Mouse (Mus musculus) olfactory bulb, adult 2 months (tissue): ENCODE data around the gene H2al1j. TPM values are rescaled to one million over a fixed set of nuclear protein-coding genes. Genes with fewer than 3 reads are reported as not detected.
"Not testable (repeated sequence)": the region's sequence is repeated elsewhere in the genome, so short reads cannot be mapped to it uniquely, and the experiment has no call there.

Experiments
- H3K27ac ChIP-seq: fragments of 200-500 bp; 2 replicates; pipeline ENCODE4 v1.5.1; 2012; ENCODE audit warnings: low read depth, low read length; ENCODE audit not compliant: insufficient read depth
- H3K4me1 ChIP-seq: fragments of 200-500 bp; 2 replicates; pipeline ENCODE4 v1.6.1; 2012; ENCODE audit warnings: low read length; ENCODE audit not compliant: control insufficient read depth, insufficient read depth
- H3K4me3 ChIP-seq: fragments of 200-500 bp; 2 replicates; pipeline ENCODE4 v1.5.1; 2012; ENCODE audit warnings: mild to moderate bottlenecking, low read depth, low read length, moderate library complexity; ENCODE audit not compliant: insufficient read depth
- CTCF ChIP-seq: fragments of 200-500 bp; IDR thresholded peaks from 2 replicates; pipeline ENCODE4 v1.5.1; 2012; ENCODE audit warnings: low read depth, mild to moderate bottlenecking, low read length, moderate library complexity; ENCODE audit not compliant: insufficient read depth
- POLR2A ChIP-seq: fragments of 200-500 bp; IDR thresholded peaks from 2 replicates; pipeline ENCODE4 v1.6.1; 2012; ENCODE audit warnings: mild to moderate bottlenecking, low read depth, low read length, moderate library complexity; ENCODE audit not compliant: insufficient read depth
- WGBS: fragments of 180-500 bp; shearing (Covaris S2); methylation state at CpG from one replicate; pipeline ENCODE4 v1.1.7; 2018; 5-methylcytosine and 5-hydroxymethylcytosine counted together
- polyA plus RNA-seq: library from polyadenylated mRNA; stranded (reverse); fragments of >200 nt; gene quantifications from 2 replicates; pipeline ENCODE4 v1.2.4, GENCODE M21; 2012; ENCODE audit warnings: low replicate concordance; ENCODE audit not compliant: missing spikeins, insufficient read depth, insufficient read length

Gene H2al1j
- not detected in 2 replicates for polyA plus RNA-seq

- not testable (repeated sequence) for H3K4me1 ChIP-seq, H3K27ac ChIP-seq, H3K4me3 ChIP-seq
- WGBS, result 88% methylated on average over 2 of the region's 2 CpGs
These were observed at the start of gene H2al1j for GRCm38 (mm10) chrX:11327522-11327921. H2al1j (plus strand) TSS chrX:11327822.

- WGBS, result 78% methylated on average over 2 of the region's 2 CpGs
- Histone ChIP-seq H3K4me1 (no peaks in the 10 kb centered on the region), H3K27ac (no peak overlapping the region), H3K4me3 (no peak overlapping the region)
- TF ChIP-seq POLR2A (no peak), CTCF (no peak)
These were observed 46.9 kb upstream of the H2al1j start for GRCm38 (mm10) chrX:11280741-11281140.

GRCm38 (mm10) chrX:11288306-11288882 lies 39.2 kb upstream of the H2al1j start:
- TF ChIP-seq POLR2A (no peak), CTCF (no peak)
- 67% methylated on average over 14 of the region's 14 CpGs for WGBS

GRCm38 (mm10) chrX:11289244-11289643 lies 38.4 kb upstream of the H2al1j start:
- TF ChIP-seq POLR2A (no peak), CTCF (no peak)
- Histone ChIP-seq H3K4me1 (no peaks in the 10 kb centered on the region), H3K4me3 (no peak overlapping the region), H3K27ac (no peak overlapping the region)
- 63% methylated on average over 4 of the region's 4 CpGs for WGBS

More at GRCm38 (mm10) chrX:11288306-11288882, 39.2 kb upstream of the H2al1j start:
- H3K4me3 ChIP-seq, result no peak overlapping the region
- H3K4me1 ChIP-seq, result no peaks in the 10 kb centered on the region
- H3K27ac ChIP-seq, result no peak overlapping the region

- not testable (repeated sequence) for H3K27ac ChIP-seq, H3K4me3 ChIP-seq, H3K4me1 ChIP-seq
- WGBS, result no CpG with 5 or more reads among the region's 3 CpGs
These were observed 28.7 kb upstream of the H2al1j start, which contains the start of gene H2al1a for GRCm38 (mm10) chrX:11298957-11299356. H2al1a (plus strand) TSS chrX:11299257.

GRCm38 (mm10) chrX:11302132-11302531 lies 25.5 kb upstream of the H2al1j start, which contains the start of gene H2al1b:
H2al1b (plus strand) TSS chrX:11302432.
- H3K4me3 ChIP-seq, H3K4me1 ChIP-seq, H3K27ac ChIP-seq: not testable (repeated sequence)
- WGBS, result 100% methylated on average over 1 of the region's 3 CpGs

GRCm38 (mm10) chrX:11305355-11305754 lies 22.3 kb upstream of the H2al1j start, which contains the start of gene H2al1c:
H2al1c (plus strand) TSS chrX:11305655.
- WGBS, result 100% methylated on average over 1 of the region's 6 CpGs

GRCm38 (mm10) chrX:11308524-11308923 lies 19.1 kb upstream of the H2al1j start, which contains the start of gene H2al1d:
H2al1d (plus strand) TSS chrX:11308824.
- not testable (repeated sequence) for H3K4me1 ChIP-seq, H3K27ac ChIP-seq, H3K4me3 ChIP-seq
- WGBS, result no CpG with 5 or more reads among the region's 6 CpGs

More at GRCm38 (mm10) chrX:11305355-11305754, 22.3 kb upstream of the H2al1j start, which contains the start of gene H2al1c:
- not testable (repeated sequence) for H3K27ac ChIP-seq, H3K4me1 ChIP-seq, H3K4me3 ChIP-seq

GRCm38 (mm10) chrX:11311634-11312033 lies 16.0 kb upstream of the H2al1j start, which contains the start of gene H2al1e:
H2al1e (plus strand) TSS chrX:11311934.
- not testable (repeated sequence) for H3K4me1 ChIP-seq, H3K4me3 ChIP-seq, H3K27ac ChIP-seq
- no CpG with 5 or more reads among the region's 3 CpGs for WGBS

GRCm38 (mm10) chrX:11314858-11315257 lies 12.8 kb upstream of the H2al1j start, which contains the start of gene H2al1f:
H2al1f (plus strand) TSS chrX:11315158.
- WGBS, result no CpG with 5 or more reads among the region's 6 CpGs
- H3K4me3 ChIP-seq, result not testable (repeated sequence)

GRCm38 (mm10) chrX:11317956-11318355 lies 9.7 kb upstream of the H2al1j start, which contains the start of gene H2al1g:
H2al1g (plus strand) TSS chrX:11318256.
- H3K27ac ChIP-seq, H3K4me3 ChIP-seq, H3K4me1 ChIP-seq: not testable (repeated sequence)
- WGBS, result no CpG with 5 or more reads among the region's 3 CpGs

More at GRCm38 (mm10) chrX:11314858-11315257, 12.8 kb upstream of the H2al1j start, which contains the start of gene H2al1f:
- H3K4me1 ChIP-seq, H3K27ac ChIP-seq: not testable (repeated sequence)

GRCm38 (mm10) chrX:11321192-11321591 lies 6.4 kb upstream of the H2al1j start, which contains the start of gene H2al1h:
H2al1h (plus strand) TSS chrX:11321492.
- not testable (repeated sequence) for H3K27ac ChIP-seq, H3K4me3 ChIP-seq, H3K4me1 ChIP-seq
- WGBS, result no CpG with 5 or more reads among the region's 6 CpGs

GRCm38 (mm10) chrX:11324359-11324758 lies 3.3 kb upstream of the H2al1j start, which contains the start of gene H2al1i:
H2al1i (plus strand) TSS chrX:11324659.
- WGBS, result 92% methylated on average over 2 of the region's 5 CpGs
- H3K4me3 ChIP-seq, H3K4me1 ChIP-seq, H3K27ac ChIP-seq: not testable (repeated sequence)
